Mouse (Mus musculus) adrenal gland, postnatal 36 days (tissue): ENCODE measurements at regions not wholly inside any gene's neighbourhood (a gene's known extent, or its start where the extent isn't known, plus 50 kb on each side); places are given as distances from the start of the nearest gene placed in this dataset.
A peak's percentile ranks its signal among the peaks of the same experiment; 100 is the strongest.
"Not testable (repeated sequence)": the region's sequence is repeated elsewhere in the genome, so short reads cannot be mapped to it uniquely, and the experiment has no call there.

Experiments used
- DNase-seq, 2 experiments: peaks; one replicate each; pipeline ENCODE4 v3.0.0; 2021; ENCODE audit warnings: mixed read lengths in 1 of 2

GRCm38 (mm10) chr16:19203681-19204080 is 110.2 kb downstream of the Olfr164 start:
- DNase-seq, result peak; percentile 11 to 15

GRCm38 (mm10) chr16:19200977-19201376 is 112.9 kb downstream of the Olfr164 start:
- DNase-seq, result no peak

GRCm38 (mm10) chr16:19199724-19200544 is 113.9 kb downstream of the Olfr164 start:
- DNase-seq, result no peak

GRCm38 (mm10) chr16:19198539-19199385 is 115.1 kb downstream of the Olfr164 start:
- no peak for DNase-seq

- DNase-seq, result no peak
Observed at GRCm38 (mm10) chr16:19197638-19198440, 116.0 kb downstream of the Olfr164 start.

- DNase-seq, result no peak
Observed at GRCm38 (mm10) chr16:19185434-19186256, 128.2 kb downstream of the Olfr164 start.

- no peak for DNase-seq
Observed at GRCm38 (mm10) chr16:19179214-19180010, 134.5 kb downstream of the Olfr164 start.

- no peak for DNase-seq
Observed at GRCm38 (mm10) chr16:19153046-19153445, 160.8 kb downstream of the Olfr164 start.

- not testable (repeated sequence) for DNase-seq
Observed at GRCm38 (mm10) chr16:19152465-19152864, 161.4 kb downstream of the Olfr164 start.

- DNase-seq, result no peak
Observed at GRCm38 (mm10) chr16:19151110-19151509, 162.8 kb downstream of the Olfr164 start.

- no peak for DNase-seq
Observed at GRCm38 (mm10) chr16:19150582-19150981, 163.3 kb downstream of the Olfr164 start.

- DNase-seq, result peak; percentile 7 to 10
Observed at GRCm38 (mm10) chr16:19146290-19146983, 167.4 kb downstream of the Olfr164 start.
